Mouse (Mus musculus) B cell, adult 2 months (primary cell): ENCODE results near the gene Cenpm.
"Not testable (repeated sequence)": the region's sequence is repeated elsewhere in the genome, so short reads cannot be mapped to it uniquely, and the experiment has no call there.

ENCODE experiments used
- DNase-seq, 2 experiments: peaks; one replicate each; pipeline ENCODE4 v3.0.0; 2022

Gene Cenpm

GRCm38 (mm10) chr15:82244115-82244804 is at the start of gene Cenpm:
Gene Cenpm, minus strand, starts transcription at chr15:82244748.
- DNase-seq: peak; percentile 90 to 92

GRCm38 (mm10) chr15:82294059-82294458 is 49.5 kb upstream of the Cenpm start:
- no peak for DNase-seq

DNA sequence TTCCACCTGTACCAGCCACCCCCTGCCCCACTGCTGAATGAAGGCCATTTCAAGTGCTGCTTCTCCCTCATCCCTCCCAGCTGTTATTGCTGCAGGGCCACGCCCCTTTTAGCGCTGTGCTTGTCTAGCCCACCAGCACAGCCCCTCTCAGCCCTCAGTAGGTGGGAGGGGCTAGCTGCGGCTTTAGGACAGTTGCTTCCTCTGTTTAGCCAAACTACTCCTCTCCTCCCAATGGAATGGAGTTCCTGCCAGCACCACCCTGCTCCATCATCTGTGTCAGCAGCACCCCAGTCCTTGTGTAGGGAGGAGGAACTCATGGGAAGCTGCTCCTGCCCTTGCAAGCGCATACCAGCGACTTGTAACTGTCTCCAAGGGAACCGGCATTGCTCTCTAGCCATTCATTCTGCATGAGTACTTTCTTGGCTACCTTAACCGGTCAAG is 48.7 kb upstream of the Cenpm start:
- no peak for DNase-seq

DNA sequence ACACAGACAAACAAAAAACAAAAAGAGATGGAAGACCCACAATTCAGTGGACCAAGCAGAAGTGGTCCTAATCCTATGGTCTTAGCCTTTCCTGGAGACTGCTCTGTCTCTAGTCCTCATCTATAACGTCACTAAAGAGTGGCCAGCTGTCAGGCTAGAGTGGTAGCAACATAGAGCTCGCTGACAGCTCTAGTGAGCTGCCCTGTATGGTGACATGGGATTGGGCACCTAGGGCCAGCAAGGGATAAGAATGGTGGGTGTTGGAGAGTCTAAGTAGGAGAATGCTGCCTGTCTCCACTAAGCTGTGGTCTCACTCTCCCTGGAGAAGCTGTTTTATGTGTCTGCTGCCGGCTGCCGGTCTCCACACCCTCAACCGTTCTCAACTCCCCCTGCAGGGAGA is 48.3 kb upstream of the Cenpm start:
- DNase-seq: no peak

DNA sequence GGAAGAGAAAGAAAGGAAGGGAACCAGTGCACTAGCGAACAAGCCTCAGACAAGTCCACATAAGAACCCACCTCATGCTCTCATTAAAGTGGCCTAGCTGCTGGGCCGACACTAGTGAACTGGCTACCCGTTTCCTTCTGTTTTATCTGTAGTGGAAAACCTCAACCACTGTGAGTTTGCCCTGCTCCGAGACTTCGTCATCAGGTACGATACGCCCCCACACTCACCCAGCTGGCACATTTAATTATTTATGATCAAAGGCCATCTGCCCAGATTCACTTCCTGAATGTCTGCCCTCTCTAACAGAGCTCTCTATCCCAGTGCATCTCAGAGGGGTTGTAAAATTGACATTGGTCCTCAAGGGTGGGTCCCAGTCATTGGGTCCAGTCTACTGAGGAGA is 45.7 kb upstream of the Cenpm start:
- DNase-seq: no peak

DNA sequence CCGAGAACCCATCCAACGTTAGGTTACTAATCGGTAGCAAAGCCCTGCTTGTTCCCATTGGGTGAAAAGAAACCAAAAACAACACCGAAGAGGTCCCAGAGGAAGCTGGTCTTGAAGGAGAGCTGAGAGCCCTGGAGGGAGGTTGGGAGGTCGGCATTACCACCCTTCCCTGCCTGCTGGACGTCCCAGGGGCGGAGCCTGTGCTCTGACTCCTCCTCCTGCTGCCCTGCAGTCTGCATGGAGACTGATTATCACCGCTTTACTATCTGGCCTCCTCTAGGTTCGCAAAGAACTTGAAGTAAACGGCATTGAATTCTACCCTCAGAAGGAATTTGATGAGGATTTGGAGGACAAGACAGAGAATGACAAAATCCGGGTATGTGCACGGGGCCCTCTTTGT is 41.6 kb upstream of the Cenpm start:
- no peak for DNase-seq

GRCm38 (mm10) chr15:82280638-82281037 is 36.1 kb upstream of the Cenpm start:
- no peak for DNase-seq

DNA sequence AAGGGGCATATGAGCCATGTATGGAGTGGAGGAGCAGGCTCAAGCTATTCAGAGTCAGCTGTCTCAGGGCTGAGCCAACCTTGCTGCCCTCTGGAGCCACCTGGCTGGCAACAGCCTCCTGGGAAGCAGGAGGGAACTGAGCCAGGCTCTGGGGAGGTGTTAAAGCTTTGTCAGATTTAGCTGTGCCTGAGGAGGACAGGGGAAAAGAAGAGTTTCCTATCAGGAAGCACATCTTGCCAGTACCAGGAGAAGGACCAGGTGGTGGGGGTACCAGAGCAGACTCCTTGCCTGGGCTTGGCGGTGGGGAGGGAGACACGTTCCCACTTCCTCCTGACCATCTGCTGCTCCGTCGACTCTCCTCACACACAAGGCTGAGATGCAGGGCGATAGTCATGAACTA is 33.0 kb upstream of the Cenpm start:
- DNase-seq: no peak

- DNase-seq: peak in 1 of 2 experiments; percentile 17
Observed at GRCm38 (mm10) chr15:82274927-82275901, 30.7 kb upstream of the Cenpm start.

- DNase-seq: no peak
Observed at GRCm38 (mm10) chr15:82274593-82274926, 30.0 kb upstream of the Cenpm start, which contains the start of gene Sept3. Gene Sept3, plus strand, starts transcription at chr15:82274893.

GRCm38 (mm10) chr15:82272295-82272694 is 27.7 kb upstream of the Cenpm start:
- no peak for DNase-seq

GRCm38 (mm10) chr15:82271201-82271600 is 26.7 kb upstream of the Cenpm start:
- peak; percentile 70 to 72 for DNase-seq

- DNase-seq: no peak
Observed at GRCm38 (mm10) chr15:82268783-82269182, 24.2 kb upstream of the Cenpm start.

- DNase-seq: no peak
Observed at GRCm38 (mm10) chr15:82268185-82268584, 23.6 kb upstream of the Cenpm start.

DNA sequence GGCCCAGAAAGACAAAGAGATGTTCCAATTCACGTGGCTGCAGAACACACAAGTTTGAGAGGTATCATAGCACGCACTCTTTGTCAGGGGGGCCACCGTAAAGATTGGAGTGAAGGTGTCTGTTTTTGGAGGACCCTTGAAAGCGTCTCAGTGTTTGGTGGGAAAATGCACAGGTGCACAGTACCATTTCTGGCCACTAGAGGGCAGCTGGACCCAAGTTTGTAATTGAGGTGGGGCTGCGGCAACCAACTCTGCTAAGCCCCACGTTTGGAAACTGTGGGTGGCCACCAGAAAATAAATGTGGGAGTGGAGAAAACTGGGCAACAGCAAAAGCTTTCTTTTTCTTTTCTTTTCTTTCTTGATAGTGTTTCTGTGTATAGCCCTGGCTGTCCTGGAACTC is 21.8 kb upstream of the Cenpm start:
- DNase-seq: peak; percentile 75 to 77

DNA sequence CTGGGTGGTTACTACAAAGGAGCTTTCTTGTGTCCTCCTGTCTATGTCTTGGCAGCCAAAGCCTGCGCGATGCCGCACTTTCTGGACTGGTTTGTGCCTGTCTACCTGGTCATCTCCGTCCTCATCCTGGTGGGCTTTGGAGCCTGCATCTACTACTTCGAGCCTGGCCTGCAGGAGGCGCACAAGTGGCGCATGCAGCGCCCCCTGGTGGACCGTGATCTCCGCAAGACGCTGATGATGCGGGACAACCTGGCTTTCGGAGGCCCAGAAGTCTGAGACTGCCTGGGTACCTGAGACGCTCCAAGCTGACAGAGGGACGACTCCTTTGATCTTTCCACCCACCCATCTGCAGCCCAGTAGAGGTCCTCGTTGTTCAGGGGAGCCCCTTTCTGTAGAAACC is 15.0 kb upstream of the Cenpm start:
- DNase-seq: peak; percentile 91

GRCm38 (mm10) chr15:82255944-82256383 is 11.4 kb upstream of the Cenpm start:
- no peak for DNase-seq

DNA sequence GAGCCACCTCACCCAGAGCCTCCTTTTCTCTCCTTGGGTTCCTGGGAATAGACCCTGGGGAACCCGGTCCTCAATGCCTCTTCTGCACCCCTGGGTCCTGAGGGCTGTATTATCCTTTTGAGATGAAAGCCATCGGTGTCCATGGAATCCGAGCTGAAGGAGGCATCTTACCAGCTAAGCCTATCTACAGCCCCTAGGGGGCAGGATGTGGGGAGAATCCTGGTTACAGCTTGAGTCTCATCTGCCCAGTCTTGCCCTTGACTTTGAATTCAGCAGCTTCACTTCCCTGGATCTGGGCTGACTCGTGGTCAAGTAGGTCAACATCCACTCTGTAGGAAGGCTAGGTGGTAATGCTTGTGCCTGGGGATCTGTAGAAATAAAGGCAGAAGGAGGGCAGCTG is 10.7 kb upstream of the Cenpm start:
- no peak for DNase-seq

- DNase-seq: no peak
Observed at GRCm38 (mm10) chr15:82252097-82252496, 7.5 kb upstream of the Cenpm start, which contains the start of gene 1500009C09Rik. Gene 1500009C09Rik, plus strand, starts transcription at chr15:82252397.

DNA sequence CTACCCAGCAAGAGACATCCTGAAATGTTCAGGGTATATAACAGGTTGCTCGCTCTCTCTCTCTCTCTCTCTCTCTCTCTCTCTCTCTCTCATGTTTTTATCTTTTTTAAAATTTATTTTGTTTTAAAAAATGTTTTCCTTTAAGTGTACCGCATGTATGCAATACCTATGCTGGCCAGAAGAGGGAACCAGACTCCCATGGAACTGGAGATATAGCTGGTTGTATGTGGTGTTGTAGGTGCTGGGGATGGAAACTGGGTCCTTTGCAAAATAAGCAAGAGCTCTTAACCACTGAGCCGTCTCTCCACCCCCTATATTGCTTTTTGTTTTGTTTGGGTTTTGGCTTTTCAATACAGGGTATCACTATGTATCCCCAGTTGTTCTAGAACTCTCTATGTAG is 7.0 kb upstream of the Cenpm start:
- DNase-seq: peak in 1 of 2 experiments; percentile 45

DNA sequence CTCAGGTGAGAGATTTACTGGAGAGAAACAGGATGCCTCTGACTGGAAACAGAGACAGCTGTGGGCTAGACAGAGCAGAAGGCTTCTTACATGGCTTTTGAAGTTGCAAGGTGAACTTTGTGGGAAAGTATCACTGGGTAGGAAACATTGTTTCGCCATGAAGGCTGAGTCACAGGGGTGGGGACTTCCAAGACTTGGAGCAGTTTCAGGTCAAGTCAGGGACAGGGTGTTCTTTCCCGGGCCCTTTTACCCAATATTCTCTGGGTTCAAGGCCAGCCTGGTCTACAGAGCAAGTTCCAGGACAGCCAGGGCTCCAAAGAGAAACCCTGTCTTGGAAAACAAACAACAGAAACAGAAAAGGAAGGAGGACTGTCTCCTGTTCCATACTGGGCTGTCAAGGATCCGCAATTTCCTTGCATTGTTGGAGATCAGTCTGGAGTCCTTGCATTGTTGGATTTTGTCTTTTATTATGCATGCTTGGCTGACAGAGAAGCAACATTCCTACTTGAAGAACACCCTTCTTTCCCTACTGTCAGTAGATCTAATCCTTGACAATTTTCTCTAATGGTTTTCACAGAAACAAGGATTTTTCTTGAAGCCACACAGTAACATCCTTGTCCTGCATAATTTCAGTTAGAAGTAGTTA is 2.7 kb upstream of the Cenpm start:
- no peak for DNase-seq

- not testable (repeated sequence) for DNase-seq
Observed at GRCm38 (mm10) chr15:82244805-82245161, 235 bp upstream of the Cenpm start.

DNA sequence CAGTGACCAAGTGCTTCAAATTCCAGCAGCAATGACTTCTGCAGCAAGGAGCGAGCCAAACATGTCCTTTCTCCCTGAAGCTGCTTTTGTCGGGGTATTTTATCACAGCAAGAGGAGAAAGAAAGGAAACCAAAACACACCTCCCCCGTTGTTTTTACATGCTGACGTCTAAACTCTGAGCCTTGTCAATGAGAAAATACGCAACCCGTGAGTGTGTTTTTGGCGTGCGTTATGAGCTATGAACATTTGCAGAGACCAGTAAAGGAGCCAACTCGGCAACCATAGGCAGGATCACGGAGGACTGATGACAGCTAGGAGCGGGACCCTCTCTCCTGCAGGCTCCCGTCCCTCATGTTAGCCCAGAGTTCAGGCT is 820 bp downstream of the Cenpm start:
- no peak for DNase-seq
